Mouse (Mus musculus): ENCODE results near the gene Fuz.

- TF ChIP-seq CTCF (IDR thresholded peaks at IDR 0.05; ENCODE audit: extremely low read depth, insufficient read depth, low read length): no peak
- no peak for TF ChIP-seq POLR2A (IDR thresholded peaks at IDR 0.05; ENCODE audit: extremely low read depth, insufficient read depth, low read length)
Observed at GRCm38 (mm10) chr7:44890180-44890579, 5.7 kb upstream of the Fuz start.

All from cortical plate, adult 2 months (tissue).